Mouse (Mus musculus): ENCODE measurements around the gene Ptprn2.

Gene Ptprn2

GRCm38 (mm10) chr12:116968215-116968939, 482.9 kb downstream of the Ptprn2 start:
- in situ Hi-C loops (cut with MseI, MboI) = no loop called here

- in situ Hi-C loops (cut with MseI, MboI) = no loop called here
Measured at GRCm38 (mm10) chr12:116975547-116975946, 490.0 kb downstream of the Ptprn2 start.

GRCm38 (mm10) chr12:116976981-116977380, 491.5 kb downstream of the Ptprn2 start:
- in situ Hi-C loops (cut with MseI, MboI) = no loop called here

- in situ Hi-C loops (cut with MseI, MboI) = no loop called here
Measured at GRCm38 (mm10) chr12:116978201-116978600, 492.7 kb downstream of the Ptprn2 start.

- in situ Hi-C loops (cut with MseI, MboI) = no loop called here
Measured at GRCm38 (mm10) chr12:116981315-116981714, 495.8 kb downstream of the Ptprn2 start.

GRCm38 (mm10) chr12:116989144-116989543, 503.6 kb downstream of the Ptprn2 start:
- in situ Hi-C loops (cut with MseI, MboI) = no loop called here

GRCm38 (mm10) chr12:117001546-117002148, 516.1 kb downstream of the Ptprn2 start:
- in situ Hi-C loops (cut with MseI, MboI) = no loop called here

- in situ Hi-C loops (cut with MseI, MboI) = no loop called here
Measured at GRCm38 (mm10) chr12:117016753-117017595, 531.5 kb downstream of the Ptprn2 start.

- in situ Hi-C loops (cut with MseI, MboI) = no loop called here
Measured at GRCm38 (mm10) chr12:117017912-117018311, 532.4 kb downstream of the Ptprn2 start.

GRCm38 (mm10) chr12:117023235-117023634, 537.7 kb downstream of the Ptprn2 start:
- in situ Hi-C loops (cut with MseI, MboI) = no loop called here

- in situ Hi-C loops (cut with MseI, MboI) = no loop called here
Measured at GRCm38 (mm10) chr12:117024916-117025315, 539.4 kb downstream of the Ptprn2 start.

- in situ Hi-C loops (cut with MseI, MboI) = no loop called here
Measured at GRCm38 (mm10) chr12:117025676-117026075, 540.2 kb downstream of the Ptprn2 start.

- in situ Hi-C loops (cut with MseI, MboI) = no loop called here
Measured at GRCm38 (mm10) chr12:117027351-117027750, 541.8 kb downstream of the Ptprn2 start.

- in situ Hi-C loops (cut with MseI, MboI) = no loop called here
Measured at GRCm38 (mm10) chr12:117028333-117028961, 542.9 kb downstream of the Ptprn2 start.

- in situ Hi-C loops (cut with MseI, MboI) = loop anchor here in 1 of 2 experiments (10.0 kb wide), 2 partner anchors 292 to 322 kb away; no protein-coding TSS in a partner anchor
Measured at GRCm38 (mm10) chr12:117033172-117033571, 547.7 kb downstream of the Ptprn2 start.

- in situ Hi-C loops (cut with MseI, MboI) = loop anchor here in 1 of 2 experiments (10.0 kb wide), 2 partner anchors 290 to 320 kb away; no protein-coding TSS in a partner anchor
Measured at GRCm38 (mm10) chr12:117034506-117034905, 549.0 kb downstream of the Ptprn2 start.

GRCm38 (mm10) chr12:117035243-117035642, 549.7 kb downstream of the Ptprn2 start:
- in situ Hi-C loops (cut with MseI, MboI) = loop anchor here in 1 of 2 experiments (10.0 kb wide), 2 partner anchors 290 to 320 kb away; no protein-coding TSS in a partner anchor

GRCm38 (mm10) chr12:117039411-117039810, 553.9 kb downstream of the Ptprn2 start:
- in situ Hi-C loops (cut with MseI, MboI) = loop anchor here in 1 of 2 experiments (10.0 kb wide), 2 partner anchors 285 to 315 kb away; no protein-coding TSS in a partner anchor

GRCm38 (mm10) chr12:117041409-117041808, 555.9 kb downstream of the Ptprn2 start:
- in situ Hi-C loops (cut with MseI, MboI) = loop anchor here in 1 of 2 experiments (10.0 kb wide), 1 partner anchor 293 kb away; no protein-coding TSS in a partner anchor

GRCm38 (mm10) chr12:117042706-117043105, 557.2 kb downstream of the Ptprn2 start:
- in situ Hi-C loops (cut with MseI, MboI) = loop anchor here in 1 of 2 experiments (10.0 kb wide), 1 partner anchor 292 kb away; no protein-coding TSS in a partner anchor
